Mouse (Mus musculus) spleen, adult 2 months (tissue): ENCODE results near the gene Klf6.

Experiments
- CTCF ChIP-seq: fragments of 200-500 bp; IDR thresholded peaks from 2 replicates; pipeline ENCODE4 v1.5.1; 2011; ENCODE audit warnings: mild to moderate bottlenecking, inconsistent platforms; ENCODE audit not compliant: insufficient read depth, insufficient read length, insufficient replicate concordance; ENCODE audit errors: extremely low read depth
- POLR2A ChIP-seq: fragments of 200-500 bp; IDR thresholded peaks from 2 replicates; pipeline ENCODE4 v1.6.1; 2011; ENCODE audit warnings: low read depth, low read length, inconsistent platforms

DNA sequence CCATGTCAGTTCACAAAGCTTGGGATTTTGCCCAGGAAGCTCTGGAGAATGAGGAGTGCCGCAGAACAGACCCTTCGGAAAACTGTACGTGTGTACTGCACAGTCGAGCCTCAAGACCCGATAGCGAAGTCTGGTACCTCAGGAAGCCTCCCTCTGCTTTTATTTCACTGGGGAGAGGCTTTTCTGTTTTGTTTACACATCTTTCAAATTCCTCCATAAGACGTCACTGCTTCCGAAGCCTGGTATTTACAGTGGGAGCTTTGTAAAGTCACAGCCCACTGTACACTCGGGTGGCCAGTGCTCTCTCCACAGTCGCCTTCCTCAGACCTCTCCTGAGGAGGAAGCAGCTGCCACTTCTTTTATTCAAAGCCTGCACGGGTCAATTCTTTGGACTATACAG lies 38.7 kb upstream of the Klf6 start:
- TF ChIP-seq CTCF = no peak
- no peak for TF ChIP-seq POLR2A
